In genomic region chr10:70099052-70099451, GRCm38 (mm10) we compare ENCODE assay signal across 8 mouse cellular contexts. TPM values are rescaled to one million over a fixed set of nuclear protein-coding genes. Genes with fewer than 3 reads are reported as not detected.
DNase-seq lines count a peak whose midpoint lies in the region; ATAC-seq and TF ChIP-seq lines count a peak whose summit lies in the region.

No protein-coding gene starts in this region.

- no peak for TF ChIP-seq CTCF in kidney, postnatal 0 days (IDR thresholded peaks at IDR 0.05; ENCODE audit: low read depth)
- TF ChIP-seq CTCF in intestine, postnatal 0 days (IDR thresholded peaks at IDR 0.05; ENCODE audit: low read depth), result no peak

- no peaks in the 10 kb centered on the region for H3K9me3 ChIP-seq in kidney, postnatal 0 days (replicated peaks; ENCODE audit: low read length)
- H3K9me3 ChIP-seq in embryonic facial prominence, embryonic 15.5 days (replicated peaks), result no peaks in the 10 kb centered on the region
- H3K9me3 ChIP-seq in intestine, postnatal 0 days (ENCODE audit: control insufficient read depth), result no peaks in the 10 kb centered on the region
- H3K9me3 ChIP-seq in neural tube, embryonic 13.5 days, result 0 out of 2 replicates have a peak, but pooled peaks cover 2% of the 10 kb centered on the region

- H3K27ac ChIP-seq in kidney, postnatal 0 days, result no peak overlapping the region
- peak overlapping the region; percentile 89; the same call in 1 of the 2 replicates for H3K27ac ChIP-seq in embryonic facial prominence, embryonic 15.5 days (replicated peaks)
- no peak overlapping the region for H3K27ac ChIP-seq in intestine, postnatal 0 days (ENCODE audit: low read depth, low read length)
- peak overlapping the region; percentile 91; the same call in 1 of the 2 replicates for H3K27ac ChIP-seq in neural tube, embryonic 13.5 days (replicated peaks)

- H3K27me3 ChIP-seq in kidney, postnatal 0 days (ENCODE audit: insufficient read depth, low read length), result no peaks in the 10 kb centered on the region
- no peaks in the 10 kb centered on the region for H3K27me3 ChIP-seq in embryonic facial prominence, embryonic 15.5 days
- H3K27me3 ChIP-seq in intestine, postnatal 0 days (replicated peaks; ENCODE audit: control insufficient read depth, insufficient read depth, low read length), result no peaks in the 10 kb centered on the region
- H3K27me3 ChIP-seq in neural tube, embryonic 13.5 days, result no peaks in the 10 kb centered on the region

- H3K4me2 ChIP-seq in kidney, postnatal 0 days (ENCODE audit: low read length), result peak overlapping the region; percentile 67
- H3K4me2 ChIP-seq in embryonic facial prominence, embryonic 15.5 days (replicated peaks), result peak overlapping the region; percentile 84
- H3K4me2 ChIP-seq in intestine, postnatal 0 days (replicated peaks; ENCODE audit: low read depth), result peak overlapping the region; percentile 93
- peak overlapping the region; percentile 85 for H3K4me2 ChIP-seq in neural tube, embryonic 13.5 days

- peak overlapping the region; percentile 95; the same call in 1 of the 2 replicates for H3K9ac ChIP-seq in kidney, postnatal 0 days (ENCODE audit: low read depth, low read length)
- H3K9ac ChIP-seq in embryonic facial prominence, embryonic 15.5 days, result no peak overlapping the region
- H3K9ac ChIP-seq in intestine, postnatal 0 days (ENCODE audit: low read depth, low read length), result no peak overlapping the region
- peak overlapping the region; percentile 92 for H3K9ac ChIP-seq in neural tube, embryonic 13.5 days

- DNase-seq in kidney, postnatal 0 days (ENCODE audit: low spot score), result no peak
- DNase-seq in kidney, postnatal 25 days, result no peak
- no peak for DNase-seq in frontal cortex, adult 2 months (ENCODE audit: extremely low spot score in 1 of 2, low spot score in 1 of 2)
- DNase-seq in left cerebral cortex, adult 8-10 months (ENCODE audit: low spot score in 2 of 2), result no peak
- DNase-seq in MN1 (ENCODE audit: low spot score), result no peak

- H3K4me3 ChIP-seq in kidney, postnatal 0 days (replicated peaks; ENCODE audit: low read depth, low read length), result peak overlapping the region; percentile 94
- peak overlapping the region; percentile 97 for H3K4me3 ChIP-seq in embryonic facial prominence, embryonic 15.5 days (replicated peaks)
- H3K4me3 ChIP-seq in intestine, postnatal 0 days (ENCODE audit: low read depth, low read length), result no peak overlapping the region
- H3K4me3 ChIP-seq in neural tube, embryonic 13.5 days, result peak overlapping the region; percentile 77

- H3K4me1 ChIP-seq in kidney, postnatal 0 days (replicated peaks; ENCODE audit: insufficient read depth, low read length), result peaks cover 9% of the 10 kb centered on the region
- peaks cover 40% of the 10 kb centered on the region for H3K4me1 ChIP-seq in embryonic facial prominence, embryonic 15.5 days
- H3K4me1 ChIP-seq in intestine, postnatal 0 days (replicated peaks; ENCODE audit: control insufficient read depth, insufficient read depth, low read length), result 0 out of 2 replicates have a peak, but pooled peaks cover 5% of the 10 kb centered on the region
- peaks cover 51% of the 10 kb centered on the region for H3K4me1 ChIP-seq in neural tube, embryonic 13.5 days (replicated peaks)

- H3K36me3 ChIP-seq in kidney, postnatal 0 days (ENCODE audit: insufficient read depth, low read length), result no peaks in the 10 kb centered on the region
- H3K36me3 ChIP-seq in embryonic facial prominence, embryonic 15.5 days, result 0 out of 2 replicates have a peak, but pooled peaks cover 5% of the 10 kb centered on the region
- no peaks in the 10 kb centered on the region for H3K36me3 ChIP-seq in intestine, postnatal 0 days (ENCODE audit: control insufficient read depth, insufficient read depth)
- peaks cover 17% of the 10 kb centered on the region; the same call in 1 of the 2 replicates for H3K36me3 ChIP-seq in neural tube, embryonic 13.5 days

- no peak for ATAC-seq in kidney, postnatal 0 days (replicated peaks; ENCODE audit: low FRiP score, low read depth)
- ATAC-seq in embryonic facial prominence, embryonic 15.5 days (ENCODE audit: insufficient number of reproducible peaks, low FRiP score, low TSS enrichment, low read depth), result no peak
- ATAC-seq in intestine, postnatal 0 days, result no peak
- no peak for ATAC-seq in neural tube, embryonic 13.5 days (ENCODE audit: low read depth)

- 22% methylated on average over 8 of the region's 8 CpGs for WGBS in kidney, postnatal 0 days
- 27% methylated on average over 8 of the region's 8 CpGs for WGBS in embryonic facial prominence, embryonic 15.5 days
- 48% methylated on average over 8 of the region's 8 CpGs for WGBS in intestine, postnatal 0 days
- 26% methylated on average over 8 of the region's 8 CpGs for WGBS in neural tube, embryonic 13.5 days

RNA-seq across cellular contexts. Expression of gene Ccdc6, which starts 2.1 kb away (rescaled TPM):
- 16.6 and 18.5 TPM in 2 replicates for polyA plus RNA-seq in kidney, postnatal 0 days (2015; fragmentation: Nextera tagmentation; extraction: Ambion mirVana)
- 13.5 and 15.2 TPM in 2 replicates for polyA plus RNA-seq in embryonic facial prominence, embryonic 15.5 days (2015; fragmentation: Nextera tagmentation; extraction: Ambion mirVana)
- 8.7 and 10.0 TPM in 2 replicates for polyA plus RNA-seq in intestine, postnatal 0 days (2015; fragmentation: Nextera tagmentation; extraction: Ambion mirVana)
- polyA plus RNA-seq in neural tube, embryonic 13.5 days (2015; fragmentation: Nextera tagmentation; extraction: Ambion mirVana), result 20.6 and 22.3 TPM in 2 replicates
- polyA plus RNA-seq in frontal cortex, adult 2 months (2012; rRNA removed), result 22.6 and 23.7 TPM in 2 replicates
- 10 to 100 TPM; 49.4 to 56.3 (median 52.7) TPM for total RNA-seq in left cerebral cortex, adult 8-10 months (2022)

Comparison
In these comparisons a context has a peak if more than half of its experiments do, and no peak if none do; other contexts are left out.
1. H3K27ac ChIP-seq: peak in embryonic facial prominence, embryonic 15.5 days (single experiment) and neural tube, embryonic 13.5 days (single experiment); none in kidney, postnatal 0 days (single experiment) and intestine, postnatal 0 days (single experiment).
2. H3K9ac ChIP-seq: peak in kidney, postnatal 0 days (single experiment) and neural tube, embryonic 13.5 days (single experiment); none in embryonic facial prominence, embryonic 15.5 days (single experiment) and intestine, postnatal 0 days (single experiment).
3. Peak in every context shown above with its lines, with median percentiles within 50 percentile points of each other: H3K4me2 ChIP-seq.